Mouse (Mus musculus): ENCODE data around the gene Unc13c. TPM values are rescaled to one million over a fixed set of nuclear protein-coding genes. Genes with fewer than 3 reads are reported as not detected.

The Unc13c gene
- polyA plus RNA-seq, 1 experiment from 2014 or later: 0.76 TPM

DNA sequence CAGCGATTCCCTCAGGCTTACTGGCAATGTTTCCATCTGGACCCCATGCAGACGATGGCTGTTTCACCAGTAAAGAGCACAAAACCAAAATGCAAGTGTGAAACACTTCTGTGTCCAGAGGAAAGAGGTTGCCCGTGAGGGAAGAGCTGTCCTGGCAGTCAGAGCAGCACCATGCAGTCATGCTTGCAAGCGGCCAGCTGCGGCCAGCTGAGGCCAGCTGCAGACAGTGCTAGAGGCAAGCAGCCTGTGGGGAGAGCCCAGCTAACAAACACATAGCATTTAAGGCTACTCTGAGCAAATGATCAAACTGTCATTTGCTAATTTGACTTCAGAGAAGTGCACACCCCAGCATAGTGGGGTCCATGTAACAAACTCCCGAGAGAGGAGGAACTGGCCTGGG, 413.4 kb downstream of the Unc13c start:
- Histone ChIP-seq H3K27me3 (no peaks in the 10 kb centered on the region), H3K4me1 (no peaks in the 10 kb centered on the region), H3K4me2 (replicated peaks) (no peak overlapping the region), H3K9me3 (replicated peaks) (no peaks in the 10 kb centered on the region), H3K36me3 (no peaks in the 10 kb centered on the region), H3K4me3 (no peak overlapping the region), H3K9ac (no peak overlapping the region), H3K27ac (no peak overlapping the region)
- 83% methylated on average over 6 of the region's 6 CpGs for WGBS
- ATAC-seq (ENCODE audit: low FRiP score): no peak

DNA sequence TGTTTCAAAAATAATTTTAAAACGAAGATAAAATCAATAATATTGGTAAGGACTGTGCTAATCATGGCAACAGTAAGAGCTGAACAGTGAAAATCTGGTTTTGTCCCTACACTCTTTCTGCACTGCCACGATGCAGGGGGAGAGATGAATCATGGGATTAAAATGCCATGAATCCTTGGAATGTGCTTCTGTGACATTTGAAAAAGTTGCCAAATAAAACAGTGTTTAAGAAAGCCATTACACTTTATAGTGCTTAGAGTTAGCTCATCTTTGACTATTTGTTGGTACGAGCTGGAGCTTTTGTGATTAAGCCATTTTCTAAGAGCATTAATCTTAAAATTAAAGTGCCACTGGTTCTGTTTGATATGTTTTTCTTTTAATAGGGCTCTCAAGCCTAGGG, 496.2 kb downstream of the Unc13c start:
- H3K36me3 ChIP-seq: no peaks in the 10 kb centered on the region
- H3K4me2 ChIP-seq (replicated peaks): no peak overlapping the region
- no peak overlapping the region for H3K27ac ChIP-seq
- WGBS: 68% methylated on average over 3 of the region's 3 CpGs
- H3K9ac ChIP-seq: no peak overlapping the region
- no peak overlapping the region for H3K4me3 ChIP-seq
- no peaks in the 10 kb centered on the region for H3K4me1 ChIP-seq
- H3K9me3 ChIP-seq (replicated peaks): no peaks in the 10 kb centered on the region
- no peaks in the 10 kb centered on the region for H3K27me3 ChIP-seq
- ATAC-seq (ENCODE audit: low FRiP score): no peak

DNA sequence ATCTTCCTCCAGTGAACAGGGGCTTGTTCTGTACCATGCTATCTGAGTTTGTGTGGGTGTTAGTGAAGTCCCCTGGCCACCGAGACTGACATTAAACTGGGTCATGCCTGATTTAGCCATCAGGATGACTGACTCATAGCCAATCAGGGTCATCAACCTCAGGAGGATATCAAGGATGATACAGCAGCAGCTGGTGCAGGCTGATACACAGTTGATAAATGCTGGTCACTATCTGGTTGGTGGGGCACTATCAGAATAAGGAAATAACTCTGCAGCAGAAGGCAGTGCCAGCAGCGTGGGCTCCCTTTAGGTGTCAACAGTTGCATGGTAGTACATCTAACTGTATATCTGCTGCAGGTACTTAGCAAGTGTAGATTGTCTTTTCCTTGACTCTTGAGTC, 506.7 kb downstream of the Unc13c start:
- Histone ChIP-seq H3K4me1 (no peaks in the 10 kb centered on the region), H3K9ac (no peak overlapping the region), H3K27ac (no peak overlapping the region), H3K36me3 (no peaks in the 10 kb centered on the region), H3K4me3 (no peak overlapping the region), H3K9me3 (replicated peaks) (no peaks in the 10 kb centered on the region), H3K4me2 (replicated peaks) (no peak overlapping the region), H3K27me3 (no peaks in the 10 kb centered on the region)
- WGBS: 84% methylated on average over 2 of the region's 2 CpGs
- no peak for ATAC-seq (ENCODE audit: low FRiP score)

DNA sequence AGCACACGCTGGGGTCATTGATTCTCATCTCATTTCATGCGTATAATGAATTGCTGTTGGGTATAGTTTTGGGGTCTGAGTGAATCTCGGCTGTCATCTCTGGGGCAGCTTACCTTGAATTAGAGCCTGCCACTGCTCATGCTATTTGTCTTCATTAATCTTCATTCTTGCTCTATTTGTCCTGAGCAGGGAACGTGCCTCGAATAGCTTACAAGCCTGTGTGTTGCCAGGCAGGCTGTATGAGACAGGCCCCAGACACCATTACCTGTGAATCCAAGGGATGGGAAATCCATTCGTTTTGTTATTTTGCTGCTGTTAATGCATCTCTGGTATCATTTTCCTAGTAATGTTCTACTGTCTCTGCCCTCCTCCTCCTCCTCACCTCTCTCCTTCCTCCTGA, 518.8 kb downstream of the Unc13c start:
- no peak overlapping the region for H3K4me2 ChIP-seq (replicated peaks)
- H3K27me3 ChIP-seq: no peaks in the 10 kb centered on the region
- H3K4me3 ChIP-seq: no peak overlapping the region
- H3K36me3 ChIP-seq: no peaks in the 10 kb centered on the region
- no peaks in the 10 kb centered on the region for H3K4me1 ChIP-seq
- ATAC-seq (ENCODE audit: low FRiP score): peak; percentile 69
- H3K27ac ChIP-seq: no peak overlapping the region
- WGBS: 73% methylated on average over 6 of the region's 6 CpGs
- H3K9ac ChIP-seq: no peak overlapping the region
- no peaks in the 10 kb centered on the region for H3K9me3 ChIP-seq (replicated peaks)

DNA sequence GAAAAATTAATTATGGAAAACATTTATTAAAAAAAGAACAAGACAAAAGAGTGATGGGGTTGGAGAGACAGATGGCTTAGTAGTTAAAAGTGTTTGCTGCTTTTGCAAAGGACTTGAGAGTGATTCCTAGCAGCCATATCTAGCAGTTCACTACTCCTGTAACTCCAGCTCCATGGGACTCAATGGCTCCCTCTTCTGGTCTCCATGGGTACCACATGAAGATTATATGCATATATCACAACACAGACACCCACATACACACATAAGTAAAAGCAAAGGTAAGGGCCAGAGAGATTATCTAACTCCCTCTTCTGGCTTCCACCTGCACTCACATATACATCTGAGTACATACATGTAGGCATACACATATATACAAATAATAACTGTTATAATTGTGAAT, 519.5 kb downstream of the Unc13c start:
- no peaks in the 10 kb centered on the region for H3K9me3 ChIP-seq (replicated peaks)
- H3K27ac ChIP-seq: no peak overlapping the region
- no peaks in the 10 kb centered on the region for H3K4me1 ChIP-seq
- H3K4me3 ChIP-seq: no peak overlapping the region
- H3K9ac ChIP-seq: no peak overlapping the region
- no peaks in the 10 kb centered on the region for H3K36me3 ChIP-seq
- no peak for ATAC-seq (ENCODE audit: low FRiP score)
- no peak overlapping the region for H3K4me2 ChIP-seq (replicated peaks)
- no peaks in the 10 kb centered on the region for H3K27me3 ChIP-seq

DNA sequence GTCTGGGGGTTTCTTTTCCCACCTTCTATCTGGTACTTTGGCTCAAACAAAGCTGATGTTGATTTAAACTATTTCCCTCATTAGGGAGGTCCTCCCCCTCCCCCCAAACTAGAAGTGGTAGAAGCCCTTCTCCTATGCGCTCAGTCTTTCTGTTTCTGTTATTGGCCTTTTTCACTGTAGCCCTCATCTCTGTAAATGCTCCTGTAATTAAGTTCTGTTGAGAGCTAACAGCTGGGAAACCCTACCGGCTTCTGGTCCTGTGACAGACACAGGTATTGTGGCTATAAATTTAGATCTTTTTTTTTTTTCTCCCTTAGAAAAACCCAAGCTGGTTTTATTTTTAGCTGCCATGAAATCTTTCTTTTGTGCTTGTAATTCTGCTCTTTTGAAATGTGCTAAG, 536.8 kb downstream of the Unc13c start:
- Histone ChIP-seq H3K9ac (no peak overlapping the region), H3K27ac (no peak overlapping the region), H3K4me1 (no peaks in the 10 kb centered on the region), H3K4me2 (replicated peaks) (no peak overlapping the region), H3K27me3 (no peaks in the 10 kb centered on the region), H3K4me3 (no peak overlapping the region), H3K9me3 (replicated peaks) (no peaks in the 10 kb centered on the region), H3K36me3 (no peaks in the 10 kb centered on the region)
- WGBS: 85% methylated on average over 2 of the region's 2 CpGs
- ATAC-seq (ENCODE audit: low FRiP score): no peak

Other genes starting within 250 kb of the Unc13c start
- 0.56 and 0.69 TPM in 2 replicates for gene Wdr72, start 141.4 kb upstream of the Unc13c start, polyA plus RNA-seq (2016; fragmentation: Nextera tagmentation; extraction: Ambion mirVana)

Measured in hindbrain, embryonic 12.5 days (tissue).